Mouse (Mus musculus): Measurements from ENCODE around the gene Tchhl1. TPM values are rescaled to one million over a fixed set of nuclear protein-coding genes. Genes with fewer than 3 reads are reported as not detected.

Gene Tchhl1
- polyA plus RNA-seq, 1 experiment from 2014 or later, result not detected

DNA sequence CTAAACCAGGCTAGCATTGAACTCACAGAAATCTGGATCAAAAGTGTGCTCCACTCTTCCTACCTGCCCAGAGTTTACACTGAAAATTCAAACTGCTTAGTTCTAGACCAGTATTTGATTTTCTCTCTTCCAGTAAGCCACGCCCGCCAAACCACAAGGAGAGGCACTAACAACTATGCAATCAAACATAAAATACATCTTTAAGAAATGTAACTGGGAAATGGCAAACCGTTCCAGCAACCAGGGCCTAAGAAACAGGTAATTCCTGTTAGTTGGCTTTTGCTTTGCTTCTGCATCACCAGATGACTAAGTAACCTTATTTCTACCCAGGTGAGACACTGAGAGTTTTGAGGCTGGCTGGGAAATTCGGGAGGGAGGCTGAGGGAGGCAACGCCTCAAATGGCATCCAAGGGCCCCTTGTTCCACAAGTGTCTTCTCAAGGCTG lies 38.3 kb downstream of the Tchhl1 start:
- H3K27me3 ChIP-seq, result no peaks in the 10 kb centered on the region
- H3K4me3 ChIP-seq, result no peak overlapping the region
- H3K9ac ChIP-seq, result no peak overlapping the region
- H3K36me3 ChIP-seq, result no peaks in the 10 kb centered on the region
- 63% methylated on average over 5 of the region's 5 CpGs for WGBS
- H3K27ac ChIP-seq, result 0 out of 2 replicates have a peak overlapping the region, but pooled peaks have one; percentile 36
- ATAC-seq (ENCODE audit: insufficient number of reproducible peaks, insufficient read depth, low FRiP score, low TSS enrichment), result no peak
- no peaks in the 10 kb centered on the region for H3K4me1 ChIP-seq
- 0 out of 2 replicates have a peak overlapping the region, but pooled peaks have one; percentile 28 for H3K4me2 ChIP-seq (replicated peaks)
- no peaks in the 10 kb centered on the region for H3K9me3 ChIP-seq

- no peaks in the 10 kb centered on the region for H3K9me3 ChIP-seq
- H3K4me2 ChIP-seq (replicated peaks), result no peak overlapping the region
- H3K4me1 ChIP-seq, result no peaks in the 10 kb centered on the region
- WGBS, result 50% methylated on average over 1 of the region's 1 CpGs
- H3K36me3 ChIP-seq, result no peaks in the 10 kb centered on the region
- no peak overlapping the region for H3K4me3 ChIP-seq
- no peak overlapping the region for H3K9ac ChIP-seq
- no peak overlapping the region for H3K27ac ChIP-seq
- H3K27me3 ChIP-seq, result no peaks in the 10 kb centered on the region
- ATAC-seq (ENCODE audit: insufficient number of reproducible peaks, insufficient read depth, low FRiP score, low TSS enrichment), result no peak
These were observed 40.7 kb downstream of the Tchhl1 start for GRCm38 (mm10) chr3:93509301-93509700.

- H3K36me3 ChIP-seq, result no peaks in the 10 kb centered on the region
- ATAC-seq (ENCODE audit: insufficient number of reproducible peaks, insufficient read depth, low FRiP score, low TSS enrichment), result no peak
- H3K27me3 ChIP-seq, result no peaks in the 10 kb centered on the region
- H3K4me1 ChIP-seq, result no peaks in the 10 kb centered on the region
- no peak overlapping the region for H3K27ac ChIP-seq
- no peak overlapping the region for H3K4me2 ChIP-seq (replicated peaks)
- WGBS, result 86% methylated on average over 1 of the region's 1 CpGs
- H3K9ac ChIP-seq, result no peak overlapping the region
- H3K4me3 ChIP-seq, result no peak overlapping the region
- H3K9me3 ChIP-seq, result no peaks in the 10 kb centered on the region
These were observed 42.5 kb downstream of the Tchhl1 start for GRCm38 (mm10) chr3:93511036-93511435.

- WGBS, result 90% methylated on average over 1 of the region's 1 CpGs
- Histone ChIP-seq H3K4me2 (replicated peaks) (no peak overlapping the region), H3K4me3 (no peak overlapping the region), H3K9ac (no peak overlapping the region), H3K4me1 (no peaks in the 10 kb centered on the region), H3K9me3 (no peaks in the 10 kb centered on the region), H3K36me3 (no peaks in the 10 kb centered on the region), H3K27me3 (no peaks in the 10 kb centered on the region), H3K27ac (no peak overlapping the region)
- ATAC-seq (ENCODE audit: insufficient number of reproducible peaks, insufficient read depth, low FRiP score, low TSS enrichment), result no peak
These were observed 43.2 kb downstream of the Tchhl1 start for GRCm38 (mm10) chr3:93511801-93512200.

DNA sequence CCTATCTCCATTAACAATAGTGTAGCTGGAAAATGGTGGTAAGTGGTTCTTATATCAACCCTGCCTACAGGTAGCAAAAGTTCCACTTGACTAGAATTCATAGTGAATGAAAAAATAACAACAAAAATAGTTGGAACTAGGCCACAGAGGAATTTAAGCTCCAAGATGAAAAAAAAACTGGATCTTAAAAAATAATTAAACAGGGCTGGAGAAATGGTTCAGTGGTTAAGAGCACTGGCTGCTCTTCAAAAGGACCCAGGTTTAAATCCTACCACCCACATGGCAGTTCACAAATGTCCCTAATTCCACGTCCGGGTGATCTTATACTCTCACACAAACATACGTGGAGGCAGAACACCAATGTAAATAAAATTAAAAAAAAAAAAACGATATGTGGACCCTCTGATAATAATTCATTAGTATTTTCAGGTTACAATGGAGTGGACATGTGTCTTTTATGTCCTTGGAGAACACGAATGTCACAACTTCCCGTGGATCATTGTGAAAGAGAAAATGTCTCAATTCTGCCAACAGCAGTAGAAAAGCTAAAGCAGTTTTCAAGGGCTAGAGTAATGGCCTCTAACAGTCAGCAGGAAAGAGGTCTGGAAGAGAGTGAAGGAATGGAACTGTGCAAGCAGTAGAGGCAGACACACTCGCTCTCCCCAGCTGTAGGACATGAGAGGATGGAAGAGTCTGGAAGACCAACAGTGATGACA lies 44.0 kb downstream of the Tchhl1 start:
- H3K27ac ChIP-seq, result no peak overlapping the region
- ATAC-seq (ENCODE audit: insufficient number of reproducible peaks, insufficient read depth, low FRiP score, low TSS enrichment), result no peak
- H3K9ac ChIP-seq, result no peak overlapping the region
- no peak overlapping the region for H3K4me3 ChIP-seq
- H3K27me3 ChIP-seq, result no peaks in the 10 kb centered on the region
- H3K36me3 ChIP-seq, result no peaks in the 10 kb centered on the region
- no peaks in the 10 kb centered on the region for H3K9me3 ChIP-seq
- H3K4me1 ChIP-seq, result no peaks in the 10 kb centered on the region
- WGBS, result 81% methylated on average over 7 of the region's 7 CpGs
- H3K4me2 ChIP-seq (replicated peaks), result no peak overlapping the region

DNA sequence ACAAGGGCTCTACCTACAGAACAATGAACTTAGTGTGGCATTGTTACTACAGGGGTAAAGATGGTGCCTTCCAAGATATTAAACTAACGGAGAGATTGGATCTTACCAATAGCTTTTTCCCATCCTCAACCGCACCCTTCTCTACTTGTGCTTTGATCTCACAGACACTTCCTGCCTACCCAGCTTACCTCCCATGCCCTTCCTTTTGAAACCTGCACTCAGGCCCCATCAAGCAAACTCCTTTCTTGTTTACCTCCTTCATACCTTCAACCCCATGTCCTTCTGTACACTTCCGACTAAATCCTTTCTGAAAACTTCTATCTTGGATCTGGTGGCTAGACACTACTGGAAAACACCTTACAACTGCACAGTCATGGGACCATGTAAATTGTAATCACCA lies 46.1 kb downstream of the Tchhl1 start:
- no peak overlapping the region for H3K4me3 ChIP-seq
- no peaks in the 10 kb centered on the region for H3K36me3 ChIP-seq
- ATAC-seq (ENCODE audit: insufficient number of reproducible peaks, insufficient read depth, low FRiP score, low TSS enrichment), result no peak
- H3K4me2 ChIP-seq (replicated peaks), result no peak overlapping the region
- no peaks in the 10 kb centered on the region for H3K4me1 ChIP-seq
- H3K27me3 ChIP-seq, result no peaks in the 10 kb centered on the region
- 95% methylated on average over 3 of the region's 3 CpGs for WGBS
- no peak overlapping the region for H3K9ac ChIP-seq
- H3K9me3 ChIP-seq, result no peaks in the 10 kb centered on the region
- H3K27ac ChIP-seq, result no peak overlapping the region

DNA sequence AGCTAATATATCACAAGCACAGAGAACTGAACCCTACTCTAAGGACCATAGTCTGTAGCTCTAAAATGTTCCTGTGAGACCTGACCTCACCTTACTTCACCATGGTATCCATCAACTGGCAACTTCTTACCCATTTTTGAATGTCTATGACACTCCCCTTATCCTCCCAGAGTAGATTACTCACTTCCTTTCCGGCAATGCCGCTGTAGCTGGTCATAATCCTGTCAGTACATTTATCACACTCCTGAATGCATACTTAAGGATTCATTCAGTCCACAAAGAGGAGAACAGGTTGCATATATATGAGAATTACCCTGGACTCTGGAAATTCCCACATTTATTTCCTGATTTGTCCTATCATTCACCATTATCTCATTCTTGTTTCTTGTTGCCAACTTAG lies 48.8 kb downstream of the Tchhl1 start:
- Histone ChIP-seq H3K4me1 (peaks cover 5% of the 10 kb centered on the region; the same call in 1 of the 2 replicates), H3K9ac (no peak overlapping the region), H3K27ac (no peak overlapping the region), H3K4me2 (replicated peaks) (no peak overlapping the region), H3K4me3 (no peak overlapping the region), H3K9me3 (no peaks in the 10 kb centered on the region), H3K36me3 (no peaks in the 10 kb centered on the region), H3K27me3 (no peaks in the 10 kb centered on the region)
- 85% methylated on average over 2 of the region's 2 CpGs for WGBS
- ATAC-seq (ENCODE audit: insufficient number of reproducible peaks, insufficient read depth, low FRiP score, low TSS enrichment), result no peak

DNA sequence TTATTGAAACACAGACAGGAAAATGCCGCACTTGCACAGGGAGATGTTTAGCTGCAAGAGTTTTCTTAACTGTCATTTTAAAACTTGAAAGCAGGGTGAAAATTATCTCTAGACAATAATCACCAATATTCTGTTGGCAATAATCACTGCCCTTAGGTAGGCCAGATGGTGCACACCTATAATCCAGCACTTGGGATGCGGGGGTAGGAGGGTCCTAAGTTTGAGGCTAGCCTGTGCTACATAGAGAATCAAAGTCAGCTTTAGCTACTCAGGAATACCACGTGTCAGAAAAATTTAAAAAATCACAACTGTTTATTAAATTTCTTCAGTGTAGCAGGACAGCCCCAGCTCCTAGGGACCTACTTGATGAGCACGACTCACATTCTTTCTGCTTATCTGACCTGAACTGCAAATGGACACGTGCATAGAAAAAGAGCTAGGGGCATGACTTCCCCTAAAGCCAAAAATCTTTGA lies 51.3 kb downstream of the Tchhl1 start:
- H3K4me1 ChIP-seq, result peaks cover 9% of the 10 kb centered on the region; the same call in 1 of the 2 replicates
- no peak for ATAC-seq (ENCODE audit: insufficient number of reproducible peaks, insufficient read depth, low FRiP score, low TSS enrichment)
- H3K4me2 ChIP-seq (replicated peaks), result peak overlapping the region; percentile 58
- peaks cover 9% of the 10 kb centered on the region; the same call in 1 of the 2 replicates for H3K36me3 ChIP-seq
- H3K9ac ChIP-seq, result no peak overlapping the region
- peak overlapping the region; percentile 64 for H3K4me3 ChIP-seq
- peak overlapping the region; percentile 94; the same call in 1 of the 2 replicates for H3K27ac ChIP-seq
- 52% methylated on average over 5 of the region's 5 CpGs for WGBS
- no peaks in the 10 kb centered on the region for H3K9me3 ChIP-seq
- H3K27me3 ChIP-seq, result no peaks in the 10 kb centered on the region

DNA sequence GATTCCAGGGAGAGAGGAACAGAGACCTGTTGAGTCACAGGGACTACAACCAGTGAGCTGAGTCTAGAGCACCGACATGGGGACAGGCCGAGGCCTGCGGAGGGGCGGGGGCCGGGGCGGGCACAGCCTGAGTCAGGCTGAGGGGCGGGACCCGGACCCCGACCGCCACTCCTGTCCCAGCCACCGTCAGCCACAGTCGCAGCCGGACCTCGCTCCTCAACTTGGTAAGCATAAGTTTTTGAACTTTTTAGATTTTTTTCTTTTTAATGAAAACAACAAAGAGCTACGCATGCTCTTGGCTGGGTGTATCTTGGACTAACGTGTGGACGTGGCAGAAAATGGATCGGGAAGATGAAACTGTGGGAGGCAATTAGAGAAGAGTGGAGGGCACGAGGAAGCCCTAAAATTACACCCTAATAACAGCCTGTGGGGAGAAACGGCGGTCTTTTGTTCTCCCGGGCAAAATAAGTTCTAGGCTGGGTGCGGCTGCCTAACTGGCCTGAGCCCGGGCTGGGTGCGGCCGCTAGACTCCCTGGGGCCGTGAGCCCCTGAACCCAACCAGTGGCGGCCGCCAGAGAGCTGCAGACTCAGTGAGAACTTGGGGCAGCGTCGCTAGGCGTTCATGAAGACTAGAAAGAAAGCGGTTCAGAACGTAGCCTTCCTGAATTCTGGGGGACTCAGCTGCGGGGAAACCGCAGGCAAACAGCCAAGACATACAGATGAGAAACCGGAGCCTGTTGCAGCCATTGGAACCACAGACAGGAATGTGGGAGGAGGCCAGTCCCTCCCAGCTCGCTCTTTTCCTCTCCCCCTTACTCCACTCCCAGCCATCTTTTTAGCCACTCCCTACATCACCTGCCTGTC lies 52.0 kb downstream of the Tchhl1 start, which contains the start of gene S100a11:
TSS of gene S100a11 (plus strand) at position 159 of the 864 bp plus-strand sequence.
- WGBS, result under 1% methylated on average over 38 of the region's 38 CpGs
- peak within 1 kb of the TSS; percentile 64 for H3K4me3 ChIP-seq
- peak within 1 kb of the TSS; percentile 68 for H3K9ac ChIP-seq
- H3K9me3 ChIP-seq, result no peaks in the 10 kb centered on the region
- H3K36me3 ChIP-seq, result peaks cover 15% of the 10 kb centered on the region; the same call in 1 of the 2 replicates
- H3K4me1 ChIP-seq, result peaks cover 9% of the 10 kb centered on the region; the same call in 1 of the 2 replicates
- ATAC-seq (ENCODE audit: insufficient number of reproducible peaks, insufficient read depth, low FRiP score, low TSS enrichment), result peak; percentile 91
- H3K27me3 ChIP-seq, result no peaks in the 10 kb centered on the region
- H3K27ac ChIP-seq, result peak within 1 kb of the TSS; percentile 94
- peak within 1 kb of the TSS; percentile 58 for H3K4me2 ChIP-seq (replicated peaks)

Measured in embryonic facial prominence, embryonic 12.5 days (tissue).